Mouse (Mus musculus) ES-Bruce4 (cell line): ENCODE data around the gene Adk.

Experiments
- CTCF ChIP-seq: IDR thresholded peaks from one replicate; pipeline ENCODE4 v1.8.1; 2011; ENCODE audit warnings: low read depth, low read length
- POLR2A ChIP-seq: IDR thresholded peaks from one replicate; pipeline ENCODE4 v1.8.1; 2011; ENCODE audit warnings: low read length; ENCODE audit not compliant: insufficient read depth

- no peak for TF ChIP-seq CTCF
- no peak for TF ChIP-seq POLR2A
Measured at GRCm38 (mm10) chr14:21284116-21284515, 231.7 kb downstream of the Adk start.
